Mouse (Mus musculus) myocyte (in vitro differentiated cells): ENCODE measurements at regions not wholly inside any gene's neighbourhood (a gene's known extent, or its start where the extent isn't known, plus 50 kb on each side); places are given as distances from the start of the nearest gene placed in this dataset.

Experiments used
- E2F4 ChIP-seq: IDR thresholded peaks from one replicate; pipeline ENCODE4 v1.6.1; 2011; ENCODE audit warnings: mild to moderate bottlenecking, control low read depth, moderate library complexity; ENCODE audit not compliant: insufficient read depth
- MYOD1 ChIP-seq, 3 experiments: IDR thresholded peaks; one replicate each; pipeline ENCODE4 v1.6.1; 2011; ENCODE audit warnings: control low read depth in 2 of 3, low read depth in 2 of 3, mild to moderate bottlenecking in 2 of 3, moderate library complexity in 1 of 3; ENCODE audit not compliant: insufficient read length in 2 of 3, control insufficient read depth in 1 of 3
- POLR2A ChIP-seq: IDR thresholded peaks from one replicate; pipeline ENCODE4 v1.6.1; 2011; ENCODE audit warnings: low read depth, mild to moderate bottlenecking, control low read depth, moderate library complexity; ENCODE audit not compliant: insufficient read length
- POLR2AphosphoS2 ChIP-seq: IDR thresholded peaks from one replicate; pipeline ENCODE4 v1.6.1; 2011; ENCODE audit warnings: low read depth, control low read depth; ENCODE audit not compliant: insufficient read length
- USF1 ChIP-seq: IDR thresholded peaks from one replicate; pipeline ENCODE4 v1.6.1; 2011; ENCODE audit warnings: low read depth, mild to moderate bottlenecking, control low read depth, moderate library complexity

DNA sequence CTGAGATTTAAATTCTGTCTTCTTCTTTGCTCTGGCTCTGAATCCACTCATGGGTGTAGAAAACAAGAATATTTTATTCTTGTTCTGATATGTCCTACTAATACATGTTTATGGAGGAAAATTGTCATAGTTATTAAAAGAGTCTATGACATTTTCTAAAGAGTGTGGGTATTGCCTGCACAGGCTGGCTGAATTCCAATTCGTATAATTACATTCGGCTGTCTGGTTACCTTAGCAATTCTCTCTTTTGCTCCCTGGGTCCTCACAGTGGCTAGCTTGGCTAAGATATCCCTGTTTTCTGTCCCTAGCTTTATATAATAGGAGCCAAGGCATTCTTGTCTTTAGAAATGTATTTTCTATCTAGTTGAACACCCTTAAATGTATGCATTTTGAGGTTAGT lies 218.5 kb upstream of the Dnajc19 start:
- TF ChIP-seq MYOD1 (IDR thresholded peaks at IDR 0.05; ENCODE audit: control insufficient read depth in 1 of 3, insufficient read length in 2 of 3, low read depth in 2 of 3) (no peak), POLR2A (no peak), E2F4 (no peak), POLR2AphosphoS2 (no peak), USF1 (no peak)
